Mouse (Mus musculus) heart, embryonic 14.5 days (tissue): ENCODE data around the gene Psmd4. TPM values are rescaled to one million over a fixed set of nuclear protein-coding genes. Genes with fewer than 3 reads are reported as not detected.
"Not testable (repeated sequence)": the region's sequence is repeated elsewhere in the genome, so short reads cannot be mapped to it uniquely, and the experiment has no call there.

Source experiments
- ATAC-seq: fragments of 200-750 bp; cut with Nextera tagmentation; 2 replicates; pipeline ENCODE4 v1.8.0; 2017; ENCODE audit warnings: low read depth, moderate TSS enrichment; ENCODE audit not compliant: insufficient number of reproducible peaks, insufficient read depth, low FRiP score
- H3K27ac ChIP-seq, 2 experiments: fragments of 200-500 bp in 1 of 2; fragments of 300-500 bp in 1 of 2; sonication (generic) in 1 of 2; replicated peaks in 1 of 2; 2 replicates each; pipeline ENCODE4 v1.5.1; 2012 to 2014; ENCODE audit warnings: low read depth in 2 of 2, low read length in 2 of 2, control low read depth in 1 of 2, mild to moderate bottlenecking in 1 of 2, mixed read lengths in 1 of 2; ENCODE audit not compliant: control insufficient read depth in 1 of 2, insufficient read depth in 1 of 2
- H3K27me3 ChIP-seq: fragments of 300-500 bp; sonication (generic); 2 replicates; pipeline ENCODE4 v1.6.1; 2014; ENCODE audit warnings: mild to moderate bottlenecking, low read length, control low read depth; ENCODE audit not compliant: control insufficient read depth, insufficient read depth
- H3K36me3 ChIP-seq: fragments of 300-500 bp; sonication (generic); 2 replicates; pipeline ENCODE4 v1.6.1; 2014; ENCODE audit warnings: mild to moderate bottlenecking, control low read depth, low read length, mixed read lengths; ENCODE audit not compliant: control insufficient read depth, insufficient read depth
- H3K4me1 ChIP-seq, 2 experiments: fragments of 200-500 bp in 1 of 2; fragments of 300-500 bp in 1 of 2; sonication (generic) in 1 of 2; 2 replicates each; pipeline ENCODE4 v1.6.1; 2012 to 2014; ENCODE audit warnings: low read length in 2 of 2, control low read depth in 1 of 2, mixed read lengths in 1 of 2; ENCODE audit not compliant: control insufficient read depth in 2 of 2, insufficient read depth in 2 of 2
- H3K4me2 ChIP-seq: fragments of 300-500 bp; sonication (generic); 2 replicates; pipeline ENCODE4 v1.6.1; 2014; ENCODE audit warnings: mild to moderate bottlenecking, low read length
- H3K4me3 ChIP-seq, 2 experiments: fragments of 200-500 bp in 1 of 2; fragments of 300-500 bp in 1 of 2; sonication (generic) in 1 of 2; 2 replicates each; pipeline ENCODE4 v1.5.1; 2012 to 2014; ENCODE audit warnings: low read length in 2 of 2, mild to moderate bottlenecking in 2 of 2, control low read depth in 1 of 2, low read depth in 1 of 2, moderate library complexity in 1 of 2; ENCODE audit not compliant: control insufficient read depth in 1 of 2, insufficient read depth in 1 of 2
- H3K9ac ChIP-seq: fragments of 300-500 bp; sonication (generic); 2 replicates; pipeline ENCODE4 v1.6.1; 2014; ENCODE audit warnings: mild to moderate bottlenecking, low read length
- H3K9me3 ChIP-seq: fragments of 300-500 bp; sonication (generic); 2 replicates; pipeline ENCODE4 v1.6.1; 2016; ENCODE audit warnings: low read length, control low read depth; ENCODE audit not compliant: control insufficient read depth
- WGBS: fragments of 180-500 bp; shearing (Covaris S2); extraction: QIAGEN DNeasy Blood & Tissue Kit; methylation state at CpG from one replicate; pipeline ENCODE4 v1.1.7; 2014; 5-methylcytosine and 5-hydroxymethylcytosine counted together
- polyA plus RNA-seq: library from polyadenylated mRNA; unstranded; fragments of >200 nt; fragmentation: Nextera tagmentation; extraction: Ambion mirVana; gene quantifications from 2 replicates; pipeline ENCODE4 v1.2.1, GENCODE M21; 2014

Psmd4 gene
- polyA plus RNA-seq, 1 experiment from 2014 or later, result 188 TPM

- peak overlapping the region; percentile 82 for H3K4me2 ChIP-seq
- 26% methylated on average over 7 of the region's 7 CpGs for WGBS
- ATAC-seq, result no peak
- peaks cover 0 to 12% of the 10 kb centered on the region in 2 experiments; a peak in 2 of 4 replicates for H3K4me1 ChIP-seq
- peak overlapping the region; percentile 42 to 66; a peak in 3 of 4 replicates for H3K27ac ChIP-seq
- peaks cover 19% of the 10 kb centered on the region for H3K36me3 ChIP-seq
- H3K4me3 ChIP-seq, result peak overlapping the region; percentile 28 to 73; a peak in 3 of 4 replicates
- no peaks in the 10 kb centered on the region for H3K27me3 ChIP-seq
- H3K9me3 ChIP-seq, result no peaks in the 10 kb centered on the region
- H3K9ac ChIP-seq, result peak overlapping the region; percentile 87
Measured at GRCm38 (mm10) chr3:95042838-95043229, 420 bp upstream of the Psmd4 start.

DNA sequence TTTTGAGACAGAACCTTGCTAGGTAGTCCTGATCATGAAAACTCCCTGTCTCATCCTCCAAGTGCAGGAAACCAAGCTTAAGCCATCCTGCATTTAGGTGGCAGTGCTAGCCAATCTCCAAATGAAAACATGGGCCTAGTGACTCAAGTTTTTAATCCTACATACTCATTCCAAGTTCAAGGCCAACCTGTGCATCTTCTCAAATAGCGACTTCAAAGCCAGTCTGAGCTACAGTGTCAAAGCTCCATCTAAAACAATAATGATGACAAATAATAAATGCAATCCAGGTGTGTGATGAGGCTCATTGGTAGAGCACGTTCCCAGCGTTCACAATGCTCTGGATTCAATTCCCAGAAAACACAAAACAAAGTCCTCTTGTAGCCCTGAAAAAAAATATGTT, 789 bp downstream of the Psmd4 start:
- H3K9me3 ChIP-seq, result no peaks in the 10 kb centered on the region
- WGBS, result 12% methylated on average over 3 of the region's 3 CpGs

DNA sequence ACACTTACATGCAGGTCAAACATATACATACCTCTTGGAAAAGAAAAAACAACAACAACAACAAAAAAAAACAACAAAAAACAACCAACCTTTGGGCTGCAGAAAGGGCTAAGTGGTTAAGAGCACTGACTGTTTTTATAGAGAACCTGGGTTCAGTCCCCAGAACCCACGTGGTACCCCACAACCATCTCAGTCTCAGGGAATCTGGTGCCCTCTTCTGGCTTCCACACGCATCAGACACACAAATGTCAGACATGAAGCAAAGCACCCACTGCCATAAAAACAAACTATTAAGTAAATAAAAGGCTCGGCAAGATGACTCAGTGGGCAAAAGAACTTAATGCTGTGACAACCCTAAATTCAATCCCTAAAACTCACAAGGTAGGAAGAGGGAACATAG, 12.5 kb downstream of the Psmd4 start:
- WGBS, result 81% methylated on average over 3 of the region's 3 CpGs
- H3K27ac ChIP-seq, result no peak overlapping the region
- no peak for ATAC-seq
- peaks cover 54% of the 10 kb centered on the region for H3K36me3 ChIP-seq
- no peak overlapping the region for H3K9ac ChIP-seq
- H3K4me2 ChIP-seq, result no peak overlapping the region
- H3K4me3 ChIP-seq, result no peak overlapping the region
- H3K4me1 ChIP-seq, result peaks cover 14 to 21% of the 10 kb centered on the region in 2 experiments
- H3K27me3 ChIP-seq, result no peaks in the 10 kb centered on the region
- H3K9me3 ChIP-seq, result no peaks in the 10 kb centered on the region

More for the DNA sequence above, 789 bp downstream of the Psmd4 start:
- peak overlapping the region; percentile 68 to 73; a peak in 3 of 4 replicates for H3K4me3 ChIP-seq
- peaks cover 0 to 12% of the 10 kb centered on the region in 2 experiments; a peak in 2 of 4 replicates for H3K4me1 ChIP-seq
- no peak overlapping the region; a peak in 1 of 4 replicates for H3K27ac ChIP-seq
- no peak for ATAC-seq
- H3K36me3 ChIP-seq, result peaks cover 25% of the 10 kb centered on the region
- peak overlapping the region; percentile 82 for H3K4me2 ChIP-seq
- no peaks in the 10 kb centered on the region for H3K27me3 ChIP-seq
- peak overlapping the region; percentile 87 for H3K9ac ChIP-seq

- peaks cover 48% of the 10 kb centered on the region for H3K36me3 ChIP-seq
- 67% methylated on average over 3 of the region's 3 CpGs for WGBS
- not testable (repeated sequence) for H3K4me2 ChIP-seq
Measured at GRCm38 (mm10) chr3:95029291-95029827, 13.1 kb downstream of the Psmd4 start.

DNA sequence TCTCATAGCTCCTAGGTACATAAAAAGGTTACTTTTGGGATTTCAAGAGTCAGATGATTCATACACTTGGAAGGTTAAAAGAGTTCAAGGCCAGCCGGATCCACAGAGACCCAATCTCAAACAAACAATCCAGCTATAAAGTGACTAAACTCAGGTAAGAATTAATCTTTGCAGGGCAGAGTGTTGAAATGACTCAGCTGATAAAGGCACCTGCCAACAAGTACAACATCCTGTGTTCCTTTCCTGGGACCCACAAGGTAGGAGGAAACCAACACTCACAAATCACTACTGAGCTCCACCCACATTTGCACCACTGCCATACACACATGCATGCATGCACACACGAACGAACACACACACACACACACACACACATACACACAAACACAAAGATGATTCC, 13.8 kb downstream of the Psmd4 start:
- H3K4me2 ChIP-seq, result no peak overlapping the region
- ATAC-seq, result no peak
- peaks cover 20 to 30% of the 10 kb centered on the region in 2 experiments for H3K4me1 ChIP-seq
- no peaks in the 10 kb centered on the region for H3K9me3 ChIP-seq
- no peak overlapping the region for H3K27ac ChIP-seq
- peaks cover 41% of the 10 kb centered on the region for H3K36me3 ChIP-seq
- 76% methylated on average over 3 of the region's 3 CpGs for WGBS
- H3K9ac ChIP-seq, result no peak overlapping the region
- H3K27me3 ChIP-seq, result no peaks in the 10 kb centered on the region
- no peak overlapping the region for H3K4me3 ChIP-seq

More at GRCm38 (mm10) chr3:95029291-95029827, 13.1 kb downstream of the Psmd4 start:
- not testable (repeated sequence) for H3K9ac ChIP-seq, H3K27ac ChIP-seq, H3K9me3 ChIP-seq, ATAC-seq, H3K4me3 ChIP-seq, H3K27me3 ChIP-seq
- peaks cover 17 to 27% of the 10 kb centered on the region in 2 experiments for H3K4me1 ChIP-seq

DNA sequence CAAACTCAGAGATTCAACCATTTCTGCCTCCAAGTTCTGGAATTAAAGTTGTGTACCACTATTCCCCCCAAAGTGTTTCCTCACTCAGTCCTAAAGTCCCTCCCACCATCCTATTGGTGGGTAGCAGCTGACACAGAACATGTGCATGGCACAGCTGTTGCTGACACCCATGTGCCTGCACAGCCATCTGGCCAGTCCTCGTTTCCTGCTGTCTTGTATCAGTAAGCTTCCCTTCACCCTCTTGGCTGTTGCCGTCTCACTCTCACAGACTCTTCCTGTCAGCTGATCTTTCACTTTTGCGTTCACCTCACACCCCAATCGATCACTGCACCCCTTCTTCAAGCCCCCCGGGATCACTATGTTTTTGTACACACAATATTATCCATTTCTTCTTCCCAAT, 14.7 kb downstream of the Psmd4 start:
- Histone ChIP-seq H3K9ac (no peak overlapping the region), H3K9me3 (no peaks in the 10 kb centered on the region), H3K4me1 (peaks cover 20 to 30% of the 10 kb centered on the region in 2 experiments), H3K36me3 (peaks cover 32% of the 10 kb centered on the region), H3K4me3 (no peak overlapping the region), H3K27me3 (no peaks in the 10 kb centered on the region), H3K4me2 (no peak overlapping the region), H3K27ac (0 out of 4 replicates have a peak overlapping the region, but pooled peaks of 1 of the 2 experiments have one; percentile 8)
- WGBS, result 38% methylated on average over 5 of the region's 5 CpGs
- no peak for ATAC-seq

DNA sequence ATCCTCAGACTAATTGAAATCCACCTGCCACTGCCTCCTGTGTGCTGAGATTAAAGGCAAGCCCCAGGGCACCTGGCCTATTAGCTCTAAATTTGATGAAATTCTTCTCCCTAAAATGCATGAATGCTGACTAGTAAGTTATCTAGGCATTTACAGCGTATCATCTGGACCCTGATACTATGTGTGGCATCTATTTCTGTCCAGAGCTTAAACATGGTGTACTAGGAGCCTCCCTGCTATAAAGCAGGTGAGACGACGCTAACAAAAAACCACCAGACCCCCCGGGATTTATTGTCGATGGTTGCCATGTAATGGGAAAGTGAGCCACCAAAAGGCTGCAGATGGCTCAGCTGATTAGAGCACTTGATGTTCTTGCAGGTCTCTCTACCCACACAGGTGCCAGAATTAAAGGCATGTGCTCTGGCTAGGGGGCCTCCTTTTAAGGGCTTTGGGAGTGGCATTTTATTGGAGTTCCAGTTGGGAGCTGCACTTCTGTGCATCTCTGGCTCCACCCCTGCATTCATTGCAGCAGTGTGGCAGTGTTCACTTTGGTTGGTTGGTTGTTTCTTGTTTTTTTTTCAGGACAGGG, 15.3 kb downstream of the Psmd4 start:
- WGBS, result 50% methylated on average over 5 of the region's 5 CpGs
- Histone ChIP-seq H3K36me3 (peaks cover 26% of the 10 kb centered on the region), H3K4me1 (peaks cover 20 to 30% of the 10 kb centered on the region in 2 experiments), H3K27me3 (no peaks in the 10 kb centered on the region), H3K9ac (no peak overlapping the region), H3K4me2 (no peak overlapping the region), H3K4me3 (no peak overlapping the region), H3K9me3 (no peaks in the 10 kb centered on the region), H3K27ac (no peak overlapping the region)
- no peak for ATAC-seq
